Comparison of ENCODE assay signal across 8 mouse cellular contexts in genomic region chr7:109781470-109782203, GRCm38 (mm10). TPM values are rescaled to one million over a fixed set of nuclear protein-coding genes. Genes with fewer than 3 reads are reported as not detected.
A peak's percentile ranks its signal among the peaks of the same experiment; 100 is the strongest.
DNase-seq lines count a peak whose midpoint lies in the region; ATAC-seq lines count a peak whose summit lies in the region.

TSS of gene Nrip3 (minus strand) at chr7:109782025.

- no peaks in the 10 kb centered on the region for H3K9me3 ChIP-seq in embryonic facial prominence, embryonic 14.5 days (ENCODE audit: control insufficient read depth, low read length)
- no peaks in the 10 kb centered on the region for H3K9me3 ChIP-seq in limb, embryonic 13.5 days
- no peaks in the 10 kb centered on the region for H3K9me3 ChIP-seq in midbrain, embryonic 15.5 days

- peak; percentile 75 for ATAC-seq in embryonic facial prominence, embryonic 14.5 days (ENCODE audit: low read depth)
- ATAC-seq in limb, embryonic 13.5 days (ENCODE audit: low FRiP score, low read depth), result peak; percentile 81
- ATAC-seq in midbrain, embryonic 15.5 days (replicated peaks), result peak; percentile 93

- H3K9ac ChIP-seq in embryonic facial prominence, embryonic 14.5 days (ENCODE audit: low read depth, low read length), result peak within 1 kb of the TSS; percentile 35; the same call in 1 of the 2 replicates
- H3K9ac ChIP-seq in limb, embryonic 13.5 days, result peak within 1 kb of the TSS; percentile 61
- H3K9ac ChIP-seq in midbrain, embryonic 15.5 days, result peak within 1 kb of the TSS; percentile 66

- DNase-seq in urinary bladder, adult 18-20 months (ENCODE audit: low spot score in 2 of 2), result peak; percentile 41 to 64
- DNase-seq in urinary bladder, postnatal 10 days (ENCODE audit: low spot score), result no peak
- peak; percentile 83 for DNase-seq in embryonic facial prominence, embryonic 14.5 days (ENCODE audit: low spot score)
- DNase-seq in heart, adult 9 months (ENCODE audit: low spot score in 2 of 2), result peak; percentile 26 to 32
- peak; percentile 42 to 52 for DNase-seq in kidney, adult 8-10 months
- DNase-seq in splenic B cell, adult 2 months (ENCODE audit: low read depth, low spot score), result peak; percentile 66

- no peak within 1 kb of the TSS for H3K27ac ChIP-seq in embryonic facial prominence, embryonic 14.5 days (replicated peaks; ENCODE audit: low read depth, low read length)
- H3K27ac ChIP-seq in limb, embryonic 13.5 days, result no peak within 1 kb of the TSS
- H3K27ac ChIP-seq in midbrain, embryonic 15.5 days, result no peak within 1 kb of the TSS

- peak within 1 kb of the TSS; percentile 49 for H3K4me3 ChIP-seq in embryonic facial prominence, embryonic 14.5 days (ENCODE audit: low read depth, low read length)
- peak within 1 kb of the TSS; percentile 52 for H3K4me3 ChIP-seq in limb, embryonic 13.5 days
- H3K4me3 ChIP-seq in midbrain, embryonic 15.5 days, result peak within 1 kb of the TSS; percentile 75

- H3K4me2 ChIP-seq in embryonic facial prominence, embryonic 14.5 days (ENCODE audit: low read depth, low read length), result peak within 1 kb of the TSS; percentile 90
- peak within 1 kb of the TSS; percentile 95 for H3K4me2 ChIP-seq in limb, embryonic 13.5 days (replicated peaks)
- peak within 1 kb of the TSS; percentile 96 for H3K4me2 ChIP-seq in midbrain, embryonic 15.5 days

- peaks cover 53% of the 10 kb centered on the region for H3K27me3 ChIP-seq in embryonic facial prominence, embryonic 14.5 days (replicated peaks; ENCODE audit: control insufficient read depth, insufficient read depth, low read length)
- peaks cover 74% of the 10 kb centered on the region for H3K27me3 ChIP-seq in limb, embryonic 13.5 days
- H3K27me3 ChIP-seq in midbrain, embryonic 15.5 days (replicated peaks), result peaks cover 30% of the 10 kb centered on the region
- H3K27me3 ChIP-seq in splenic B cell, adult 2 months (ENCODE audit: control insufficient read depth, insufficient read depth, low read length, poor library complexity, severe bottlenecking), result peaks cover 3% of the 10 kb centered on the region; the same call in 1 of the 2 replicates

- H3K36me3 ChIP-seq in embryonic facial prominence, embryonic 14.5 days (ENCODE audit: control insufficient read depth, insufficient read depth, low read length), result no peaks in the 10 kb centered on the region
- no peaks in the 10 kb centered on the region for H3K36me3 ChIP-seq in limb, embryonic 13.5 days
- no peaks in the 10 kb centered on the region for H3K36me3 ChIP-seq in midbrain, embryonic 15.5 days (replicated peaks)
- H3K36me3 ChIP-seq in splenic B cell, adult 2 months (ENCODE audit: control insufficient read depth, insufficient read depth, low read length, poor library complexity, severe bottlenecking), result no peaks in the 10 kb centered on the region

- H3K4me1 ChIP-seq in embryonic facial prominence, embryonic 14.5 days (ENCODE audit: control insufficient read depth, insufficient read depth, low read length), result 0 out of 2 replicates have a peak, but pooled peaks cover 6% of the 10 kb centered on the region
- peaks cover 23% of the 10 kb centered on the region for H3K4me1 ChIP-seq in limb, embryonic 13.5 days
- peaks cover 15% of the 10 kb centered on the region for H3K4me1 ChIP-seq in midbrain, embryonic 15.5 days

- 3% methylated on average over 22 of the region's 52 CpGs for WGBS in embryonic facial prominence, embryonic 14.5 days
- WGBS in limb, embryonic 13.5 days, result 2% methylated on average over 52 of the region's 52 CpGs
- WGBS in midbrain, embryonic 15.5 days, result 1% methylated on average over 52 of the region's 52 CpGs

RNA-seq across cellular contexts. Expression of gene Nrip3, which starts in this region (rescaled TPM):
- 1.8 and 1.9 TPM in 2 replicates for polyA plus RNA-seq in embryonic facial prominence, embryonic 14.5 days (2014; fragmentation: Nextera tagmentation; extraction: Ambion mirVana)
- 0.49 and 0.73 TPM in 2 replicates for polyA plus RNA-seq in limb, embryonic 13.5 days (2015; fragmentation: Nextera tagmentation; extraction: Ambion mirVana)
- polyA plus RNA-seq in midbrain, embryonic 15.5 days (2015; fragmentation: Nextera tagmentation; extraction: Ambion mirVana), result 7.2 and 8.4 TPM in 2 replicates

Comparison
In these comparisons a context has a peak if more than half of its experiments do, and no peak if none do; other contexts are left out.
1. Peak in ATAC-seq, H3K4me3 ChIP-seq, H3K9ac ChIP-seq and H3K4me2 ChIP-seq in limb, embryonic 13.5 days; RNA of the gene not detected or under 1 TPM.